Mouse (Mus musculus): ENCODE results near the gene Fhad1.
A peak's percentile ranks its signal among the peaks of the same experiment; 100 is the strongest.

Fhad1 gene

DNA sequence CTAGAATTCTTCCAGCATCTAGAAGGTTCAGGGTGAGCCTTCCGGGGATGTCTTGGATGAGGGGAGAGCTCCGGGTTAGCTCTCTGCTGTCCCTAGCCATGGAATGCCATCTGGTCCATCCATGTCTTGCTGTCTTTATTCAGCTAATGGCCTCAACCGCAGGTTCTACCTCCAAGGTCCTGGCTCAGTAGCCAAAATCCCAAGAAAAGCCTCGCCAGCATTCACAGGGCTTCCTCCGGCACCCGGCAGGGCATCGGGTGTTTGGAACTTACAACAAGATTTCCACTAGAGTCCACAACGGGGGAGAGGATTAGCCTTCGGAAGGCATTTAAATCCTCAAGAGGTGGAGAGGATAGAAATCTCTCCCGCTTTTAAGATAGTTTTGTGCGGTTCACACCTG lies 84.9 kb downstream of the Fhad1 start:
- DNase-seq, result no peak

DNA sequence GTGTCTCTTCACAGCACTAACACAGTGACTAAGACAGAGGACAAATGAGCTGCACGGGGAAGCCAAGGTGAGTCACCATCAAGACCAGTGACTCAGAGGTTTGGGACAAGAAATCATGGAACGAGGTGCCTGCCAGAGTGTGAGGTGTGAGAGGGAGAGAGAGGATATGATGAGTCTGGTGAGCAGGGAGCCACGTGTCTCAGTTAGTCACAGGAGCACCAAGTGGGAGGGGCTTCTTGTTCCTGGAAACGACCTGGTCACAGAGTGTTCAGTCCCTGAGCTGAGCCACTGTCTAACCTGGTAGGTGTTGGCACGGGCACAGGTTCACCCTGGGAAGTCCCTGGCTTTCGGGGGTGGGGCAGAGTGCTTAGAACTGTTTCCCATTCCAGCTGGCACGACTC lies 86.0 kb downstream of the Fhad1 start:
- peak; percentile 95 for DNase-seq

DNA sequence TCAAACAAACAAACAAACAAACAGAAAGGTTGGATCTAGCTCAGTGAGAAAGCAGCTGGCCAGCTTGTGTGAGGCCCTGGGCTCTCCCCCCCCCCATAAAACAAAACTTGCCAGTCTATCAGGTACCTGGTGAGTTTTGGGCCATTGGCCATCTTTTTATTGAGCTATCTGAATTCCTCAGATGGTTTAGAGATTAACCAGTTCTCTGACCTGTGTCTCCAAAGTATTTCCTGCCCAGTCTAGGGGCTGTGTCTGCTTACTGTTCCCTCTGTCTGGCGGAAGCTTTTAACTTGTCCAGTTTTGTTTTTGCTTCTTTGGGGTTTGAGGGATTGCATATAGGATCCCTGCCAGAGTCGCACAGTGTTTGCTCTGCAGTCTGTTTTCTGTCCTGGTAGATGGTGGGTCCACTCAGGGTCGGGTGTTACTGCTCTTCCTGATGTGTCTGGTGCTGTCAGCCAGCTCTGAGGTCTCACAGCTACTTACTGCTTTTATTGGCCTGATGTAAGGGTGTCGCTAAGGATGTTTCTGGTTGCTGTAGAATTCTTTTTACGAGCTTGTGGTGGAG lies 89.0 kb downstream of the Fhad1 start:
- DNase-seq, result peak; percentile 37

DNA sequence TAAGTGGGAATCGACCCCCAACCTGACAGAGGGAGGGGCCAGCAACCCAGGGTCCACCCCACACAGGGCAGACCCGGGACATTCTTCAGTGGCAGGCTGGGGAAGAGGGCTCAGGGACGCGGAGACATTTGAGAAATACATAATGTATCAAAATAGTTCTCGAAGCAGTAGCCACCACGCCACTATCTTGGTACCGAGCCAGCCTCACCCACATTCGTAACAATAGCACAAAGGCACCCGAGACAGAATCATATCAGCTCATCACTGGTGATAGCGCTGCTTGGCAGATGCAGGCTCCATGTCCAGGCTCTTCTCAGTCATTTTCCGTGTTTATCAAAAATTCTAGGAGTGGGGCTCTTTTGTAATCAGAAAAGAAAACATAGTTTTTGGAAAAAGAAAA lies 90.9 kb downstream of the Fhad1 start:
- no peak for DNase-seq

DNA sequence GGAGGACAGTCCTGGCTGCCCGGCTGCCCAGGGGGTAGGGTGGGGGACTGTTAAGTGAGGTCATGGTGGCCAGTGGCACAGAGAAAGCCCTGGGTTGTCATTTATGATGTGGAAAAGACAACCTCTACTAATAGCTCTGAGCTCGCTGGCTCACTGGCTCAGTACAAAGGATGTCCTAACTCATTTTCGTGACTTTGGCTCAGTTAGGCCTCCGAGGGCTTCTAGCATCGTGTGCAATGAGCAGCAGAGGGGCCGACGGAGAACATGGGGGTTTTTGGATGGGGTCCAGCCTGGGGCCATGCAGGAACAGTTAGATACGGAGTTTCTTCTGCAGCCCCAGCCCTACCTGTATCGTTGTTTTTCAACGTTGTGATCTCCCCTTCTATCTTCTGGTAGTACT lies 94.5 kb downstream of the Fhad1 start:
- no peak for DNase-seq

DNA sequence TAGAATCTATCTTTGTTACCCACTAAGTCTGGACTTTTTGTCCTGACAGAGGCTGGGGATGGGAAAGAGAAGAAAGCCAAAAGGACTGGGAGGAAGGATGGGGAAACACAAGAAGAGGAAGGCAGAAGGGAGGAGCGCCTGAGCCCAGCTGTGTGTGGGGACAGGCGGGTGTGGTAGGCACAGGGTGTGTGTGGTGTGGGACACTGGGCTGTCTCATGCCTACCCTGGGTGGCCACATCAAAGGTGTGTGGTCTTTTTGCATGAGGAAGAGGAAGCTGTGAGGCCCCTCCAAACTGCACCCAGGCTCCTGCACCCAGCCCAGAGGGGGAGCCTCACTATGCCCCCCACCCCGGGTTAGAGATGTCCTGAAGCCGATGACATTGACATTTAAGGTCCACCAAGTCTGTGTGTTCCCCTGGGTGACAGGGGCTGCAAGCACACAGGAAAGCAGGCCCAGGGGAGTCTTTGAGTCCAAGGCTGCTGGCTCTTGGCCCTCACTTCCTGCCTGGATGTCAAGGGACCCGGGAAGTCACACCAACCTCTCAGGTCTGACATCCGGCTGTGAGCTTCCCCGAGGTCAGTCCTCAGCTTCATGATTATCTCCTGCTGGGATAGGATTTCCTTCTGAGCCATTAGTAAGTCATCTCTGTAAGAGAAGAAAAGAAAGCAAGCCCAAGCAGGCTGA lies 97.0 kb downstream of the Fhad1 start:
- no peak for DNase-seq

DNA sequence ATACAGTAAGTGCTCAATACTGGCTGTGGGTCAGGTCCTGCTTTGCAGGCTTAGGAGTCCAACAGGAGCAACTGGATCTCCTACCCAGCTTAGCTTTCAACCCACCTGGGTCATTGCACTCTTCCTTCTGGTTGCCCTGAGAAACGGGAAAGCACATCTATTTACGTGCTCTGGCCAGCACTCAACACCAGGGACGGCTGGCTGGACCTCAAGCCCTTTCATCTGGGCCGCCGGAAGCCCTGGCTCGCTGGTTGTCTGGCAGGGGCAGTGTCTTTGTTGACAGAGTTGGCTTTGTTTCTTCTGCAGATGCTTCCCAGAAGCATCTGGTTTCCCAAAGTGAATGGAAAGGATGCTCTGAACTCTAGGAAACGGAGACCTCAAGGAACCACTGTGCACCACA lies 100.8 kb downstream of the Fhad1 start:
- peak; percentile 23 for DNase-seq

DNA sequence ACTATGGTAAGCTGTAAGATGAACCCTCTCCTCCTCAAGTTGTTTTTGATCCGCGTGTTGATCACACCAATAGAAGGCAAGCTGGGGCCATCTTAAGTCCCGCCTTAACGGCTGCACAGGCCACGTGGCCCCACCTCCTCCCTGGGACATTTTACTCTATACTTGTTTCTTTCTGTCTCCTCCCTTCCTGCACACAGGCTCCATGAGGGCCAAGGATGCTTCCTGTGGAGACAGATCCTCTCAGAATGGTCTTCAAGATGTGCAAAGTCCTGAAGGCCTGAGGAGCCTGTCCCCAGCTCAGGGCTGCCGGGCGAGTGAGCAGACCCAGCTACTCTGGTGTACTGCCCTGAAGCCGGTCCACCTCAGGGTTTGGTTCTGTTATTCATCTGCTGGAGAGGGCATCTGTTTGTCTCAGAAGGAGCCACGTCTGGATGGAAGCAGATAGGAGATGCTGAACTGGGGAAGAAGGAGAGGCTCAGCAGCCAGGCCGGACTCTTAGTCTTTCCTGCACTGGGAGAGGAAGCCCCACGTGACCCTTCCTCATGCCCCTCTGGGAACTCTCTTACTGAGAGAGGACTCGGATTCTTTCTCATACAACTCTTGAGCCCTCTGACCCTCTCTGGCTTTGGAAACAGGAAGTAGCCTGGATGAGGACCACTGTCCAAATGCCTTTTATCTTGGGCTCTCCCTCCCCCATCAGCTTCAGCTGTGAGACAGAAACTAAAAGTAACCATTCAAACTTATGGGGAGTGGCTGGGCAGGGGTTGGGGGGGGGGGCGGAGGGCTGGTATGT lies 101.5 kb downstream of the Fhad1 start:
- DNase-seq, result peak; percentile 23

DNA sequence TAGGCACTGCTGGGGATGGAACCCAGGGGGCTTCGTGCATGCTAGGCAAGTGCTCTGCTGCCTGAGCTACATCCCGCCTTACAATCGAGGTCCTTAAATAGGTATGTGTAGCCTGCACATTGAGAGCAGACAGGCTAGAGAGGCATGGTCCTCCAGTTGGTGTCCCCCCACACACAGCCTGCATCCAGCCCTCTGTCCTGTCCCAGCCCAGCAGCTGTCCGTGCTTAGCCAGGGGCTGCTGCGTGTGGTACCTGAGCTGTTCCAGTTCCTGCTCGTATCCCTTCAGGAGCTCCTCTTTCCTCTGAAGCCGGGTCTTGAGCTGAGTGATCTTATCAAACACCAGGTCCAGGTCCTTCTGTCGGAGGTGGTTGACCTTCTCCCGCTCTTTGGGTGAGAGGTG lies 110.2 kb downstream of the Fhad1 start:
- DNase-seq, result no peak

DNA sequence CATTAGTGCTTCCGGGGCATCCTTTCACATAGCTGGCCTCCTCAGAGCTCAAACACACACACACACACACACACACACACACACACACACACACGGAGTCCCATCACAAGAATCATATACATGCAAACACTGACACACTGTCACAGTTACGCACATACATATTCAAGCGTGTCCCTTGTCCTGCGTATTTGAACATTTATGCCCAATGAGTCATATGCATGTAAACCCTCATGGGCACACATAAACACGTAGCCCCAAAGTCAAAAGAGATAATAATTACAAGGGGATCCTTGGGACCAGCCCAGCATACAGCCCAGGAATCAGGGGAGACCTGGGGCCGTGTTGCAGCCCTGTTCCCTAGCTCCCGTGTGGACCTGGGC lies 112.4 kb downstream of the Fhad1 start:
- no peak for DNase-seq

DNA sequence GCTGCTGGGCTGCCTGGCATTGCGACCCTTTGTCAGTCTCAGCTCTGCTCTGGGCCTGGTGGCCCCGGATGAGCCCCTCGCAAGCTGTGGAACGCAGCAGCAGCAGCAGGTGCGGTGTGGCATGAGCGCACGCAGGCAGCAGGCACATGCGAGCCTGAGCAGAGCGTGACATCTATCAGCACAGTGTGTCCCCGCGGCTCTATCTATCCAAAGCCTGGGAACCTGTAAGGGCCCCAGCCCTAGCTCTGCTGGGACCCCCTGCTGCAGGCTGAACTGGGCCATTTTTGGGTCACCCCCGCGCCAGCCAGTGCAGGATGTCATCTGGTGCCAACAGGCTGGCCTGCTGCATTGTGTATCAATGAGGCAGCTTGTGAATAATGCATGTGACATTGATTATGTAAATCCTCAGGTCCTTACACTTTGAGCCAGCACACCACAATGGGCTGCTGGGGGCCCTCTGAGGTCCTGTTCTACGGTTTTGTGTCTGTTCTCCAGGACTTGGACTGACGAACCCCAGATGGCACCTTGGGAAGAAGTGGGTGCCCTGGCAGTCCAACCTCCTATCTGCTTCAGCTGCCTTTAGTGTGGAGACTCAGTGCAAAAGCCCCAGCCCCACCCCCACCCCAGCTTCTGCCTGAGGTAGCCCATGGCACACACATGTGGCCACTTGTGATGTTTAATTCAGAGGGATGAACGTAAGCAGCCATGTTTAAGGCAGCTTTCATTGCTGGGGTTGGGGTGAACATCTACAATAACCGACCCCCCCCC lies 113.0 kb downstream of the Fhad1 start:
- DNase-seq, result no peak

DNA sequence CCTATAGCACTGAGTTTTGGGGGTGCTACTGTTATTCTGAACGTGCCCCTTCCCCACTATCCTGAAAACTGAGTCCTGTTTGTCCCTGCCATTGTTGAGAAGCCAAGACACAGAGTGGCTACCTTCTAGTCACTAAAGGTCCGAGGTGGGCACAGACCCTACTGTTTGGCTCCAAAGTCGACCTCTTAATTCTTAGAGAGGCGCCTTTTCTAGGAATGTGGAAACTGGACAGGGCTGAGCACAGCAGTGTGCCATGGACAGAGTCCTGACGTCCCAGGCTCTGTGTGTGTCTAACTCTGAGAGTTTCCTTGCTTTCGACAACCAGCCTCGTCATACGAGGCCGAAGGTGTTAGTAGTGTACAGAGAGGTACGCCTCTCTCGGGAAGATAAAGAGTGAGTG lies 114.5 kb downstream of the Fhad1 start:
- DNase-seq, result no peak

DNA sequence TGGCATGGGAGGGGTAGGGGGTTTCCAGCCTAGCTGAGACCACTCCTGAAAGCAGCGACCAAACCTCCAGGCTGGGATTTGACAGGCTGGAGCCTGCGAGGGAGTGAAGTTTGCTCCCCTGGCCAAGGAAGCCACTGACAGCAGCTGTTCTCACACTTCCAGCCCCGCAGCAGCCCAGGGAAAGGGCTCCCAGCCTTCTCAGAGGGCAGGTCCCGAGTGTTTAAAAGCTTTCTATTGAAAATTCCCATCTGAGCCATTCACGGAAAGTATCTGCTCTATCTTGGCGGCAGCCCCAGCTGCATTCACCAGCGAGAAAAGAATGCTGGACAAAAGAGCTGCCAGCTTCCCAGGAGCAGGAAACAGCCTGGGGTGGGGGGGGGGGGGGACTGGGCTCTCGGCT lies 114.9 kb downstream of the Fhad1 start:
- no peak for DNase-seq

DNA sequence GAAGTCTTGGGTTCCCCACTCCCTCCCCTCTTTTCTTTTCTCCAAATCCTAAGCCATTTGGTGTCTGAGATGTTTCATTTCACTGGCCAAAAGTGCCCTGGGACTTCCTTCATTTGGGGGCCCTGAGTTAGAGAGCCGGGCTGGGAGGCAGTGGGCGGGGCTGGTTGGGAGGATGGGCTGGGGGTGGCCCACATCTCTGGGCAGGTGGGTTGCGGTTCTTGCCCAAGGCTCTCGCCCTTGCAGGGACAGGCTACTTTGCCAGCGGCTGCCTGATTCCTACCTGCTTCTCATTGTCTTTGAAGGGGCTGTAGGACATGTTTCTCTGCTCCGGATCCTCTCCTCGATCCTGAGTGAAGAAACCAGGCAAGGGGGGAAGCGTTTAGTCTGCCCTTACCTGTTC lies 116.0 kb downstream of the Fhad1 start:
- DNase-seq, result no peak

DNA sequence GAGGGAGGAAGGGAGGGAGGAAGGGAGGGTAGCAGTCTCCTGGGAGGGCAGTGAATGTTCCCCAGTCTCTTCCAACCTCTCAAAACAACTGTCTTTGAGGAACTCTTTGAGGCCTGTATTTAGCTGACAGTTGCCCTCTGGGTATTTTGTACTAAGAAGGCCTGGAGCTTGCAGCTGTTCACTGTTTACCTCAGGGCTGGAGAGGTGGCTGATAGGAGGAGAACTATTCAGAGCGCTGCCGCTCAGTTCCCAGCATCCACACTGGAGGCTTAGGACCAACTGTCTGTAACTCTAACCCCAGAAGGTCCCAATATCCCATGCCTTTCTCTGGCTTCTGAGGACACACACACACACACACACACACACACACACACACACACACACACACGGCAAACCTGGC lies 117.0 kb downstream of the Fhad1 start:
- DNase-seq, result no peak

DNA sequence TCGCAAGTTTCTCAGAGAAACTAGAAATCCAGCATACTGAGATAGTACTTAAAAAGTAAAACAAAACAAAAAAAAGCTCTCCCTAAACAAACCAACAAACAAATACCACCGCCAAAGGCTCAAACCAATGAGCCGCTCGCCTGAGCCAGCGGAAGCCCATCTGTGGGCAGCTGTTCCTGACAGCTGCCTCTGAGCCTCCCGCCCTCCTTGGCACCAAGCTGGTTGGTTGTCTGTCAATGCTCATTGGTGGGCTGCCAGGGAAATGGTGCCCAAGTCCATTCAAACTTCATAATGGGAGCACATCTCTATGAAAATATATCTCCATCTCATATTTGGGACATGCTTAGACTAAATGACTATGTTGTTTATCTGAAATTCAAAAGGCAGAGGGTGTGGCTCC lies 117.7 kb downstream of the Fhad1 start:
- no peak for DNase-seq

DNA sequence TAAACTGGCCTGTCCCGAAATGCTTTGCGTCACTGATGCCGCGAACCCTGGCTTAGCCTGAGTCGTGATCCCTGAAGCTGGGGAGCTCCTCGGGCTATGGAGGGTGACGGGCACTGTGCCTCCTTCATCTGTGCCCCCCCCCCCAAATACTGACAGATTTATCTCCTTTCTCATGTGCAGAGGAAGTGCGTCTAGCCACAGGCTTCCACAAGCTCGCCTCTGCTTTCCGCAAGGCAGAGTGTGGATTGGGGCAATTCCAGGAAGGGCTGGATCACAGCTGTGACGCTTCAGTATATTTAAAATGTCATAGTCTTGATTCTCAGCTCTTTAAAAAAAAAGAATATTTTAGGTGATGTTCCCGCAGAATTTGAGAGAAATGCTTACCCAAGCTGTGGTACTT lies 119.1 kb downstream of the Fhad1 start:
- DNase-seq, result no peak

DNA sequence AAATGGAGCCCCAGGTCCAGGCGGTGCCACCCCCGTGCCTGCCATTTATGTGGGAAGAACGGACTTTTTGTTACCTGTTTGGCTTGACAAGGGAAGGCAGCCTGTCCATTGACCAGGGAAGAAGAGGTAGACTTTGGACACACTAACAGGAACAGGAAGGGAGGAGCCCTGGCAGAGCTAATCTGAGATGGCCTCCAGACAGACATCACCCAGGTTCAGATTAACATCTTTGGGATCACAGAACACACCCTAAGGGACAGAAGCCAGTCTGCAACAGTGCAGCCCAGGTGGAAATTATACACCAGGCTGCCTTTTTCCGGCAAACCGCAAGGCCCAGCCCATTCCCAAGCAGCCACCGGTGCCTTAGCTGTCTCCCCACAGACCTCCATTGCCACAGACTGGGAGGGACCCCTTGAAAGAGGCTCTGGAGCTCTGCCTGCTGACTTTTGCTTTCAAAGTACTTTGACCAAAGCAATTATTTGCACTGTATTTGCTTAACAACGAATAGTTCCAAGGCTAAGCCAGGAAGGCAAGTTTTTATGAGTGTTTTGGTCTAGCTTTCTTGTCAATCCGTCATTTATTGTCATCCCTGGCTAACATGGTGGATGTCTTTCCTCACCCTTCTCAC lies 121.6 kb downstream of the Fhad1 start:
- DNase-seq, result no peak

DNA sequence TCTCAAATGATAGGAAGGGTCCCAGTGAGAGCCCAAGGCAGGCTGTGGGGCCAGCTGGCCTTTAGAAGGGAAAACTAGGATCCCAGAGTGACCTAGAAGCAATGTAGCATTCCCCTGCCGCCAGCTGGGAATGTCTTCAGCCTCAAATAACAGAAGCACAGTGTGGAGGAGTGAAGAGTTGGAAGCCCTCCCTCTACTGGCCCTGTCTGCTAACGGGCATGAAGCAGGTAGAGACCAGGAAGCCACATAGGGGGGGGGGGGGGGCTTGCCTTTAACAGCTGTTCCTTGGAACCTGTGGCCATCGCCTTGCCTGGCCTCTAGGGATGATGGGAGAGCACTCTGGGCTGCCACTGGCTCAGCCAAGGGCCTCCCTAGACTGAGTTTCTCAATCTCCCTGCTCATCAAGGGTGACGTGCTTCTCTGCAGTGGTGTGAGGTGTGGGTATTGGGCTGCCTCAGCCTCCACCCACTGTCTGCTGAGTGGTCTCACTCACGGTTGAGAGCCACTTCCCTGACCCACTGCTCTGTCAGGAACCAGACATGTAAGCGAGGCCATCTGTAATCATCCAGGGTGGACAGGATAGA lies 128.4 kb downstream of the Fhad1 start:
- DNase-seq, result no peak

DNA sequence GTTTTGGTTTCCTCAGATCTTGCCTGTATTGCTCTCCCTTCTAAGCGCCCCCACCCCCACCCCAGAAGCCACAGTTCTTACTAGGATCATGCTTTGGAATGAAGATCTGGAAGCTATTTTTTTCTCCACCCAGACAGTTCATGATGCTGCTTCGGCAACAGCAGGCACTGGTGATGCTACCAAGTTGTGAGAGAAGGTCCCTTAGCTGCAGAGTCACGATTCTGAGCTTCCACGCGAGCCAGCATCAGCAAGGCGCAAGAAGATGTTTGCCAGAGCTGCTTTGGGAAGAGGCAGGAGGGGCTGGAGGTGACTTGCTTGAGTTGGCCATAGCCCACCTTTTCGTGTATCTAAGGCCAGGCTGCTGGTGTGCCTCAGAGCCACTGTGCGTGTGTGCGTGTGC lies 129.4 kb downstream of the Fhad1 start:
- DNase-seq, result no peak

DNA sequence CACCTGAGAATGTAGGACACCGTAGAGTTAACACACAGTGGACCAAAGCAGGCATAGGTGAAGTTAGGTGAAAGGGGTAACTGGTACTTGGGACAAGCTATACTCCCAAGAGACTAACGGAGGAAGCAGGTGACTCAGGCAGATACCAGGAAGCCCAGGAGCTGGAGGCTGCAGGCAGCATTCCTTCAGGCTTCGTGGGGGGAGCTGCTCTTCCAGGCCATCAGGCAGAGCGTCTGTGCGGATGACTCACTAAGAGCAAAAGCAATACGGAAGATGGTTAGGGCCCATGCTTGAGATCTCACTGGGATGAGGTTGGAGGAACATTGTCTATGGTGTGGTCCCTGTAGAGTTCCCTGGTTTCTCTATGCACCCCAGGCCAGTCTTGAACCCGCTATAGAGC lies 132.0 kb downstream of the Fhad1 start:
- no peak for DNase-seq

DNA sequence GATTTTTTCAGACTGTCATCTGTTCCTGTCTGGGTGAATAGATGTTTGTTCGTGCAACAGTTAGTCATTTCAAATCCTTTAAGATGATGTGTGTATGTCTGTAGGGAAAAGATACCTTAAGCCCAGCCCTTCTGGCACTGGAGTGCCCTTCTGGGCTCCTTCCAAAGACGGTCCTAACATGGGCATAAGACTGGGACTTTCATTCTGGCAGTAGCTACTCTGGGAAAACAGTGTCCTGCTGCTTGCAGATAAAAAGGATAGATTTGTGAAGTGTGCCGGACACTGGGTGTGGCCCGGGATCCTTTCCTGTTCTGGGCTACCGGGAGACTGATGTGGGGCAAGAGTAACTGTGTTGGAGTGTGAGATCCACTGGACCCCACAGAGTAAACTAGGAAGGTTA lies 132.9 kb downstream of the Fhad1 start:
- DNase-seq, result no peak
